Mouse (Mus musculus) thymus, adult 2 months (tissue): ENCODE data around the gene Mrps21. TPM values are rescaled to one million over a fixed set of nuclear protein-coding genes. Genes with fewer than 3 reads are reported as not detected.
A peak's percentile ranks its signal among the peaks of the same experiment; 100 is the strongest.
"Not testable (repeated sequence)": the region's sequence is repeated elsewhere in the genome, so short reads cannot be mapped to it uniquely, and the experiment has no call there.

Source experiments
- DNase-seq: peaks from one replicate; pipeline ENCODE4 v3.0.0; 2021
- H3K27ac ChIP-seq: fragments of 200-500 bp; 2 replicates; pipeline ENCODE4 v1.5.1; 2012; ENCODE audit warnings: low read length, control low read depth; ENCODE audit not compliant: control insufficient read depth, insufficient read depth
- H3K27me3 ChIP-seq: fragments of 200-500 bp; 2 replicates; pipeline ENCODE4 v1.6.1; 2012; ENCODE audit warnings: mild to moderate bottlenecking, low read length, moderate library complexity, mixed read lengths; ENCODE audit not compliant: control insufficient read depth, insufficient read depth
- H3K36me3 ChIP-seq: fragments of 200-500 bp; 2 replicates; pipeline ENCODE4 v1.6.1; 2012; ENCODE audit warnings: mild to moderate bottlenecking, low read length, moderate library complexity; ENCODE audit not compliant: control insufficient read depth, insufficient read depth
- H3K4me1 ChIP-seq: fragments of 200-500 bp; replicated peaks from 2 replicates; pipeline ENCODE4 v1.6.1; 2012; ENCODE audit warnings: low read length; ENCODE audit not compliant: control insufficient read depth, insufficient read depth
- H3K4me3 ChIP-seq: fragments of 200-500 bp; 2 replicates; pipeline ENCODE4 v1.5.1; 2012; ENCODE audit warnings: mild to moderate bottlenecking, low read length, control low read depth, moderate library complexity; ENCODE audit not compliant: control insufficient read depth, insufficient read depth
- CTCF ChIP-seq: fragments of 200-500 bp; IDR thresholded peaks from 2 replicates; pipeline ENCODE4 v1.5.1; 2012; ENCODE audit warnings: mild to moderate bottlenecking, control low read depth, low read length, moderate library complexity, borderline replicate concordance; ENCODE audit not compliant: control insufficient read depth, poor library complexity, insufficient read depth; ENCODE audit errors: extremely low read depth
- POLR2A ChIP-seq: fragments of 200-500 bp; IDR thresholded peaks from 2 replicates; pipeline ENCODE4 v1.6.1; 2012; ENCODE audit warnings: mild to moderate bottlenecking, low read length, control low read depth, moderate library complexity; ENCODE audit not compliant: control insufficient read depth, poor library complexity, insufficient read depth; ENCODE audit errors: extremely low read depth
- WGBS: fragments of 180-500 bp; shearing (Covaris S2); methylation state at CpG from one replicate; pipeline ENCODE4 v1.1.7; 2018; 5-methylcytosine and 5-hydroxymethylcytosine counted together
- polyA plus RNA-seq: library from polyadenylated mRNA; depleted of rRNA; stranded (reverse); fragments of >200 nt; gene quantifications from 2 replicates; pipeline ENCODE4 v1.2.3, GENCODE M21; 2012

Gene Mrps21
- polyA plus RNA-seq, 1 experiment = 60.5 TPM

DNA sequence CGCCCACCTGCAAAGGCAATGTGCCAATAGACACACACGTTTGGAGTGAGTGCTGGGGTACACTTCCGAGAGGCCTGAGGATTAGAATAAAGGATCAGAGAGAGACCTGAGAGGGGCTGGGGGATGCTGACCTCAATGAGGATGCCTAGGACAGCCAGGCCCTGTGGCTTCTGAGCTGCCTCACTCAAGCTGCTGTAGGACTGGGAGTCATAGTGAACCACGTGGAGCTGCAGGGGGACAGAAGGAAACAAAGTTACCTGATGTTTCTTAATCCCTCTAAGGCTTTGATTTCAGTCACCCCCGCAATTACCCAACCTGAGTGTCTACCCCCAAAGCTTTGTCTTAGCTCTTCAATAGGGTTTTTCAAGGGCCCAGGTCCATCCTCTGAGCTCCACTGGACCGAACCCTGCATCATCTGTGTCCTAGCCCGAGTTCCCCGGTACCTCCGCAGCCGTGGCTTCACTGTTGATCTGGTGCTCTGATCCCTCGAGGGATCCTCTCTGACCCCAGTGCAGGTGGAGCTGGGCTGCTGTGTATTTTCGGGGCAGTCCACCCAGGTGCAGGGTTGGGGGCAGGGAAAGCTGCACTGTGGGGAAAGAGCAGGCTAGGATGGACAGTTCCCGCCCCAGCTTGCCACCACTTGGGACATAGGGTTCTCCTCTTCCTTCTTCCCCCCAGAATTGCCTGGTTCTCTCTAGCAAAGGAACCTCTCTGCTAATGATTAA is 28.6 kb upstream of the Mrps21 start:
- Histone ChIP-seq H3K36me3 (0 out of 2 replicates have a peak, but pooled peaks cover 4% of the 10 kb centered on the region), H3K4me3 (no peak overlapping the region), H3K27me3 (peaks cover 11% of the 10 kb centered on the region; the same call in 1 of the 2 replicates), H3K4me1 (peaks cover 10% of the 10 kb centered on the region), H3K27ac (no peak overlapping the region)
- no peak for DNase-seq
- no peak for TF ChIP-seq CTCF
- TF ChIP-seq POLR2A = no peak
- WGBS = 66% methylated on average over 13 of the region's 13 CpGs

GRCm38 (mm10) chr3:95895501-95895900 is 24.2 kb upstream of the Mrps21 start:
- H3K4me1 ChIP-seq = peaks cover 28% of the 10 kb centered on the region
- H3K27me3 ChIP-seq, DNase-seq, H3K36me3 ChIP-seq, H3K27ac ChIP-seq, H3K4me3 ChIP-seq: not testable (repeated sequence)
- WGBS = 95% methylated on average over 7 of the region's 7 CpGs

DNA sequence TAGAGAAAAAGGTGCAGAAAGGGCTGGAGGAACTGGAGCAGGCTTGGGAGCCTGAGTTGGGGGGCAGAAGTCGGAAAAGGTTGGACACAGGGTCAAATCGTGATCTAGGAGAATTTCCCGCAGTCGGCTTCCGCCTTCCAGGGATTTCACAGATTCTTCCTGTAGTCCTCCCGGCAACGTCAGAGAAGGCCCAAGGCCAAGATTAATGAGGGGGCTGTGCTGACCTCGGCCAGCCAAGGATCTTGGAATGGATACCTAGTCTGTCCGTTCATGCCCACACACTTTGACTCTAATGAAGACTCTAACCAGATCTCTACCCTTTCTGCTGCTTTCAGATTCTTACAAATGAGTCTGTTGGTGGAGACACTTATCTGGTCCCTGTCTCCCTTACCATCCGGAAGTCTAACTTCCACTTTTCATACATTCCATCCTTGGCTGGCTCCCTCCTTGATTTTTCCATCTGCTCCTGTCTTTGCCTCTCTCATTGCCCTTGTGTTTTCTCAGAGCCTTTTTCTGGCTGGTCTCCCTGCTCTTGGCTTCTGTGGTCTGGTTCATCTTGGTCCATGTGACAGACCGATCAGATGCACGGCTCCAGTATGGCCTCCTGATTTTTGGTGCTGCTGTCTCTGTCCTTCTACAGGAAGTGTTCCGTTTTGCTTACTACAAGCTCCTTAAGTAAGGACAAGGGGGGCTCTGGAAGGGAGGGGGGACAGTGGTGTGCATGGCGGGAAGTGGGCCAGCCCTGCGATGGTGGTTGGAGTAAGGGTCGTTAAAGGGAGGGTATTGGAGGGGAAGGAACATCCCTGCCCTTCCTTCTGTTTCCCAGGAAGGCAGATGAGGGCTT is 23.2 kb upstream of the Mrps21 start:
- 0 out of 2 replicates have a peak, but pooled peaks cover 4% of the 10 kb centered on the region for H3K36me3 ChIP-seq
- TF ChIP-seq CTCF (no peak), POLR2A (no peak)
- H3K27me3 ChIP-seq = no peaks in the 10 kb centered on the region
- peak overlapping the region; percentile 89 for H3K4me3 ChIP-seq
- H3K4me1 ChIP-seq = peaks cover 28% of the 10 kb centered on the region
- WGBS = 6% methylated on average over 16 of the region's 16 CpGs
- peak; percentile 22 for DNase-seq
- peak overlapping the region; percentile 38; the same call in 1 of the 2 replicates for H3K27ac ChIP-seq

- H3K27ac ChIP-seq = peak within 1 kb of the TSS; percentile 38; the same call in 1 of the 2 replicates
- TF ChIP-seq CTCF (peak; percentile 39; the same call in 1 of the 2 replicates), POLR2A (peak; percentile 43)
- H3K4me1 ChIP-seq = peaks cover 28% of the 10 kb centered on the region
- peak; percentile 95 for DNase-seq
- peak within 1 kb of the TSS; percentile 89 for H3K4me3 ChIP-seq
- under 1% methylated on average over 27 of the region's 43 CpGs for WGBS
- not testable (repeated sequence) for H3K27me3 ChIP-seq, H3K36me3 ChIP-seq
These were observed 22.4 kb upstream of the Mrps21 start, which contains the start of gene Aph1a for GRCm38 (mm10) chr3:95893606-95894316. Gene Aph1a, plus strand, starts transcription at chr3:95893969.

DNA sequence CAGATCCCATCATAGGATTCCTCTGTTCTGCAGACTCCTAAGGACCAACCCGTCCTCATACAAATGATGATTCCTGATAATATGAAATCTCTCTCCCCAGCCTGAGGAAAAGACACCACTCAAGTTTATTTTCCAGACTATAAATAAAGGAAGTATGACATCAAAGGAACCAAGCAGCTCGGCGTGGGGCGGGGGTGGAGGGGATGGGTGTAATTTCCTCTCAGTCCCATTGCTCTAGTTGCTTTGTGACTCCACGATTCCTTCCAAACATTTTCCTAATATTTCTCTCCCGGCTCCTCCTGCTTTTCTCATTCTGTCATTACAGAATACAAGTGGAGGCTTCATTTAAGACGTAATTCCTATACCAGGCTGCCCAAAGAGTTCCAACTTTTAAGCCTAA is 21.8 kb upstream of the Mrps21 start:
- no peak for DNase-seq
- H3K36me3 ChIP-seq = 0 out of 2 replicates have a peak, but pooled peaks cover 4% of the 10 kb centered on the region
- peak overlapping the region; percentile 22; the same call in 1 of the 2 replicates for H3K27ac ChIP-seq
- no peak overlapping the region for H3K4me3 ChIP-seq
- peaks cover 28% of the 10 kb centered on the region for H3K4me1 ChIP-seq
- TF ChIP-seq CTCF (no peak), POLR2A (no peak)
- 7% methylated on average over 7 of the region's 7 CpGs for WGBS
- H3K27me3 ChIP-seq = no peaks in the 10 kb centered on the region
